Mouse (Mus musculus): ENCODE results near the gene Stard10.

The Stard10 gene

GRCm38 (mm10) chr7:101330841-101331173 is 13.9 kb downstream of the Stard10 start:
- no peak for DNase-seq (ENCODE audit: low read depth, low spot score)

GRCm38 (mm10) chr7:101332045-101332831 is 15.4 kb downstream of the Stard10 start:
- no peak for DNase-seq (ENCODE audit: low read depth, low spot score)

DNA sequence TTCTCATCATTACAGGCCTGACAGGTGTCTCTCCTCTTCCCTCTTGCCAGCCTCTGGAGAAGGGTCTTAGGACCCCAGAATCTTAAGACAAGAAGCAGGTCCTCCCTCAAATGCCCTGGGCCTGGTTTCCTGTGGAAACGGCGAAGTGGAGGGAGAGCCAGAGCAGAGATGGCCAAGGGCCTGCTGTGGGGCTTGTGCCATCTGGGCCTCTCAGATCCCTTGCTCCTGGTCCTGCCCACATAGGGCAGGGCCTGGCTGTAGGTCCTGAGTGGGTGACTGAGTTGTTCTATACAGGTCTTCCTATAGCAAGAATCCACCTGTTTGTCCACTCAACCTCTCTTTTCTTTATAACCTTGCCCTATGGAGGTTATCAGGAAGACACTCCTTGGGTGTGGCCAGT is 18.3 kb downstream of the Stard10 start:
- DNase-seq (ENCODE audit: low read depth, low spot score), result no peak

DNA sequence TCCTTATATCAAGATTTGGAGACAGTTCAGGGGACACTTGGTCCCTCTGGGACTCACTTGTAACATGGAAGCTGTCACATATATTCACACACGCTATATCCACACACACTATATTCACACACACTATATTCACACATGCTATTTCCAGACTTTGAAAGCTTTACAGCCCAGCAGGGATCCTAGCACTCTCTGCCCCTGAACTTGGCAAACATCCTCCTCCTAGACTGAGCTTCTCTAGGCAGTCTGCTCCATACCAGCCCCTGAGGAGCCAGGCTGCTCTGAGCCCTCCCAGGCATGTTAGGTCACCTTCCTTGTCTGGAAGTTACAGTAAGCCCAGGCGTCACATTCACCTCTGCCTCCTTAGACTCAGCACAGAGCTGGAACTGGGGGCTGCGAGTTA is 19.8 kb downstream of the Stard10 start:
- DNase-seq (ENCODE audit: low read depth, low spot score), result no peak

DNA sequence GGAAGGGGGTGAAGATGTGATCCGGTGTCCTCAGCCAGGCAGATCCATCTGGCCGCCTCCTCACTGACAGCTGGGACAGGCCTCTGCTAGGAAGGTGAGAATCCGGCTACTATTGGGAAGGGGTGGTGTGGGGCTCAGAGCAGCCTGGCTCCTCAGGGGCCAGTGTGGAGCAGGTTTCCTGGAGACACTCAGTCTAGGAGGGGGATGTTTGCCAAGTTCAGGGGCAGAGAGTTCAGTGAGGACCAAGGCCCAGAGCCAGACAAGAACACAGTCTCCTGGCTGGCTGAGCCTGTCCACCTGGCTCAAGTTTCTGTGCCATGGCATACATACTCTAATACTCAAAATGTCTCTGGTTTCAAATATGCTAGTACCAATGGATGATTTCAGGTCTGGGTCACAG is 20.5 kb downstream of the Stard10 start:
- no peak for DNase-seq (ENCODE audit: low read depth, low spot score)

- no peak for DNase-seq (ENCODE audit: low read depth, low spot score)
Observed at GRCm38 (mm10) chr7:101341405-101341804, 24.5 kb downstream of the Stard10 start.

- no peak for DNase-seq (ENCODE audit: low read depth, low spot score)
Observed at GRCm38 (mm10) chr7:101343135-101343534, 26.2 kb downstream of the Stard10 start.

GRCm38 (mm10) chr7:101344892-101345291 is 28.0 kb downstream of the Stard10 start:
- no peak for DNase-seq (ENCODE audit: low read depth, low spot score)

DNA sequence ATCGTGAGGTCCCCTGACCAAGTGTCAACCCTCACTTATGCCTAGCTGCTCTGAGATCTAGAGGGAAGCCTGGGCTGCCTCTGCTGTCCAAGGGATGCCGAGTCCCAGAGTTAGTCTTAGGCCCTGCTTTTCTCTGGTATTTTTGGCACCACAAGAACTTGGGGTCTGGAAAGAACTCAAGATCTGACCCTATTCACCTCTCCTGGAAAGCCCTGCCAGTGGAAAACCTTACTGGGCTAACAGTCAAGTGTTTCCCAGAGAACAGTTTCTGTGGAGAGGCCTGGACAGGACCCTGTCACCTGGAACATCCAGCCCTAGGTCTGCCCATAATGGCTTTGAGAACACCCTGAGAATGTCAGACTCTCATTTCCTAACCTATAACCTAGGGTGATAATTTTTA is 30.1 kb downstream of the Stard10 start:
- no peak for DNase-seq (ENCODE audit: low read depth, low spot score)

GRCm38 (mm10) chr7:101347767-101348270 is 30.9 kb downstream of the Stard10 start, which contains the start of gene Arap1:
Arap1 (plus strand) TSS chr7:101348067.
- no peak for DNase-seq (ENCODE audit: low read depth, low spot score)

DNA sequence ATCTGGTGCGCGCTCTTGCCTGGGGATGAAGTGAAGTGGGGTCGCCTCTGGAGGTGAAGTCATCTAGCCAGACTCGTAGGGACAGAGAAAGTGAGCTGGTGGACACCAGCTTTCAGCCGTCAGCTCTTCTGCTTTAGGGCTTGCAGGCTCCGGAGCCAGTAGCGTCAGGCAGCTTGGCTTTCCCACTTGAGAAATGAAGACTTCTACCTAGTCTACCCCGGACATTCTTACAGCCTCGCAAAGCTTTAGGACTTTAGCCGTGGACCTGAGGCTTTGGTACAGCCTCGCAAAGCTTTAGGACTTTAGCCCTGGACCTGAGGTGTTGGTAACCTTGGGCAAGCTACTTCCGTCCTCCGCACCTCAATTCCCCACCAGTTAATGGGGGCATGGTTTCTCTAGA is 31.4 kb downstream of the Stard10 start:
- DNase-seq (ENCODE audit: low read depth, low spot score), result no peak

GRCm38 (mm10) chr7:101349861-101350260 is 33.0 kb downstream of the Stard10 start:
- DNase-seq (ENCODE audit: low read depth, low spot score), result no peak

- DNase-seq (ENCODE audit: low read depth, low spot score), result no peak
Observed at GRCm38 (mm10) chr7:101352404-101352803, 35.5 kb downstream of the Stard10 start.

- DNase-seq (ENCODE audit: low read depth, low spot score), result no peak
Observed at GRCm38 (mm10) chr7:101354423-101354822, 37.5 kb downstream of the Stard10 start.

- DNase-seq (ENCODE audit: low read depth, low spot score), result no peak
Observed at GRCm38 (mm10) chr7:101355551-101356100, 38.7 kb downstream of the Stard10 start.

GRCm38 (mm10) chr7:101356868-101357267 is 40.0 kb downstream of the Stard10 start:
- DNase-seq (ENCODE audit: low read depth, low spot score), result no peak

DNA sequence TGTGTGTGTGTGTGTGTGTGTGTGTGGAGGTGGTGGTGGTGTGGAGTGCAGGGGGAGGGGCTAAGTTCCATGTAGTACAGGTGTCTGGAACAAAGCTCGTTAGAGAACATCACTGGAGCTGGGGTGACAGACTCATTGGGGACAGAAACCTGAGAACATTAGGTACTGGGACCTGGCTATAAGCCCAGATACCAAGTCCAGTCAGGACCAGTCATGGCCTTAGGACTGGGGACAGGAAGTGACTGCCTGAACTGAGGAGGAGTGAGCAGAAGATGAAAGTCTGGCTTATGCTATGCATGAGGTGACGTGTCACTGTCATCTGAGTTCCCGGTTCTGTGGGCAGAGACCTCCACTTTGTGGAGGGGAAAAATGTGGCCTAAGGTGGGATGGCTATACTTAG is 43.5 kb downstream of the Stard10 start:
- no peak for DNase-seq (ENCODE audit: low read depth, low spot score)

DNA sequence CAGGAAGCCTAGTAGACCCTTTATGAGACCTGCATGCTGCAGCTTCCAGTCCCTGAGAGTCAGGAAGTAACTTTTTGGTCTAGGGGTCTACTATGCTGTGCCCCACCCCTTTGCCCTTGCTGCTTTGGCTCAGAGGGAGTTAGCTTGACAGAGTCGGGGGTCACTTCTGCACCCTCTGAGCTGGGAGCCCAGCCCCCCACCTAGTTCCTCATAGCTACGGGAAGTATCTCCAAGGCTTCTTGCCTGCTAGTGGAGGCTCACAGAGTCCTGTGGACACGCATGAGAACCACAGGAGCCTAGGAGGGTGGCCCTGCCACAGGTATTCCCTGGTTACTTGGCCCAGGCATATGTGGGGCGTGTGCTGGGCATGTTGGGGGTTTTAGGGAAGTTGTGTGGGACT is 44.1 kb downstream of the Stard10 start:
- no peak for DNase-seq (ENCODE audit: low read depth, low spot score)

DNA sequence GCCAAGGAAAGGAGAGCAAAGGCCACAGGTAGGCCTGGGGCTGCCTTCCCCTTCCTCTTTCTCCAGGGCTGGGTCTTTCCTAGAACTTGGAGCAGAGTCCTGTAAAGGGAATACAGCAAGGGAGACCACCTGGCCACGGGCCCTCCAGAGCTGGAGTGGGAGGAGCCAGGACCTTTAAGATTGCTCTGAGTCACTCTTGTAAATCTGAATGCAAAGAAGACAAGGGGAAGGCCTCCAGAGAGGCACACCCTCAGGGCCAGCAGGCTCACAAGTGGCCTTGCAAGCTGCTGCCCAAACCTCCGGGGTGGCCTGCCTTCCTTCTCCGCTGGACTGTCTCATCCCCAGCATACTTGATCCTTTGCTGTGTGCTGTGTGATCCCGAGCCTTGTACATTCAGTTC is 44.9 kb downstream of the Stard10 start:
- DNase-seq (ENCODE audit: low read depth, low spot score), result no peak

- DNase-seq (ENCODE audit: low read depth, low spot score), result no peak
Observed at GRCm38 (mm10) chr7:101362791-101363191, 45.9 kb downstream of the Stard10 start.

DNA sequence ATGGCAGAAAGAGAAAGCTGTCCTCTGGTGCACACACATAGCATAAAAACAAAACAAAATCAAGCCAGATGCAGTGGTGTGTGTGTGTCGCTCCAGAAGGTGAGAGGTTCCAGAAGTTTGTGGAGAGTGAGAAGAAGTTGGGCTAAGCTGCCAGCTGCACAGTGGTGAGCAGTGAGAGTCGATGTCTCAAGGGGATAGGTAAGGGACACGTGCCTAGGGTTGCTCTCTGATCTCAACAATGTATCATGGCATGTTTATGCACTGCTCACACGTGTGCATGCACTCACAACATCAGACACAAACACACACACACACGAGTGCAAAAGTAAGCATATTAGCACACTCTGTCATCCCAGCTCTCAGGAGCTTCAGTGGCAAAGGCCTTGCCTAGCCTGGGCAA is 47.0 kb downstream of the Stard10 start:
- DNase-seq (ENCODE audit: low read depth, low spot score), result no peak

GRCm38 (mm10) chr7:101367901-101368852 is 51.3 kb downstream of the Stard10 start:
- no peak for DNase-seq (ENCODE audit: low read depth, low spot score)

All from c-Kit-negative CD71-positive TER-119-positive erythroid progenitor cells, embryonic 14.5 days (primary cell).